8 mouse cellular contexts compared by ENCODE assay signal in genomic region chrX:85919034-85919433, GRCm38 (mm10). TPM values are rescaled to one million over a fixed set of nuclear protein-coding genes. Genes with fewer than 3 reads are reported as not detected.
DNase-seq lines count a peak whose midpoint lies in the region; ATAC-seq and TF ChIP-seq lines count a peak whose summit lies in the region.

No protein-coding gene starts in this region.

- no peak for ATAC-seq in hindbrain, embryonic 12.5 days (ENCODE audit: low FRiP score)
- ATAC-seq in erythroblast, adult 5-6 weeks (replicated peaks; ENCODE audit: low FRiP score, poor library complexity, severe bottlenecking) = peak; percentile 79
- no peak for ATAC-seq in limb, embryonic 11.5 days (ENCODE audit: insufficient number of reproducible peaks, low FRiP score, low TSS enrichment, low read depth)
- no peak for ATAC-seq in forebrain, embryonic 13.5 days

- TF ChIP-seq CTCF in spleen, adult 2 months (IDR thresholded peaks at IDR 0.05; ENCODE audit: extremely low read depth, insufficient read depth, insufficient read length, insufficient replicate concordance) = peak; percentile 15; the same call in 1 of the 2 replicates

- H3K9me3 ChIP-seq in hindbrain, embryonic 10.5 days = no peaks in the 10 kb centered on the region
- no peaks in the 10 kb centered on the region for H3K9me3 ChIP-seq in hindbrain, embryonic 12.5 days (replicated peaks)
- no peaks in the 10 kb centered on the region for H3K9me3 ChIP-seq in limb, embryonic 11.5 days (ENCODE audit: control insufficient read depth, low read length)
- no peaks in the 10 kb centered on the region for H3K9me3 ChIP-seq in forebrain, embryonic 13.5 days (replicated peaks)

- no peak for TF ChIP-seq POLR2A in spleen, adult 2 months (IDR thresholded peaks at IDR 0.05; ENCODE audit: low read depth, low read length)

- H3K36me3 ChIP-seq in hindbrain, embryonic 10.5 days = no peaks in the 10 kb centered on the region
- H3K36me3 ChIP-seq in hindbrain, embryonic 12.5 days = no peaks in the 10 kb centered on the region
- no peaks in the 10 kb centered on the region for H3K36me3 ChIP-seq in limb, embryonic 11.5 days (ENCODE audit: control insufficient read depth, insufficient read depth, low read length)
- H3K36me3 ChIP-seq in spleen, adult 2 months (ENCODE audit: control insufficient read depth, insufficient read depth, low read length) = no peaks in the 10 kb centered on the region
- H3K36me3 ChIP-seq in forebrain, embryonic 13.5 days (ENCODE audit: poor library complexity, severe bottlenecking) = no peaks in the 10 kb centered on the region

- no peaks in the 10 kb centered on the region for H3K27me3 ChIP-seq in hindbrain, embryonic 10.5 days (ENCODE audit: insufficient read depth, poor library complexity, severe bottlenecking)
- no peaks in the 10 kb centered on the region for H3K27me3 ChIP-seq in hindbrain, embryonic 12.5 days
- H3K27me3 ChIP-seq in limb, embryonic 11.5 days (ENCODE audit: control insufficient read depth, insufficient read depth, low read length) = no peaks in the 10 kb centered on the region
- H3K27me3 ChIP-seq in spleen, adult 2 months (ENCODE audit: control insufficient read depth, insufficient read depth, low read length) = no peaks in the 10 kb centered on the region
- no peaks in the 10 kb centered on the region for H3K27me3 ChIP-seq in forebrain, embryonic 13.5 days

- H3K4me2 ChIP-seq in hindbrain, embryonic 12.5 days (replicated peaks) = no peak overlapping the region
- H3K4me2 ChIP-seq in limb, embryonic 11.5 days (ENCODE audit: low read depth, severe bottlenecking) = no peak overlapping the region
- H3K4me2 ChIP-seq in forebrain, embryonic 13.5 days = no peak overlapping the region

- H3K4me3 ChIP-seq in hindbrain, embryonic 10.5 days = no peak overlapping the region
- H3K4me3 ChIP-seq in hindbrain, embryonic 12.5 days = no peak overlapping the region
- H3K4me3 ChIP-seq in limb, embryonic 11.5 days (ENCODE audit: low read depth, low read length) = no peak overlapping the region
- no peak overlapping the region for H3K4me3 ChIP-seq in spleen, adult 2 months (ENCODE audit: extremely low read depth, insufficient read depth, insufficient read length)
- H3K4me3 ChIP-seq in forebrain, embryonic 13.5 days = no peak overlapping the region

- no peak overlapping the region for H3K27ac ChIP-seq in hindbrain, embryonic 10.5 days
- no peak overlapping the region for H3K27ac ChIP-seq in hindbrain, embryonic 12.5 days
- no peak overlapping the region for H3K27ac ChIP-seq in limb, embryonic 11.5 days (replicated peaks; ENCODE audit: low read depth, low read length)
- no peak overlapping the region for H3K27ac ChIP-seq in spleen, adult 2 months (ENCODE audit: insufficient read depth, low read length)
- no peak overlapping the region for H3K27ac ChIP-seq in forebrain, embryonic 13.5 days

- no peak overlapping the region for H3K9ac ChIP-seq in hindbrain, embryonic 12.5 days
- H3K9ac ChIP-seq in limb, embryonic 11.5 days (ENCODE audit: low read length) = no peak overlapping the region
- no peak overlapping the region for H3K9ac ChIP-seq in forebrain, embryonic 13.5 days

- H3K4me1 ChIP-seq in hindbrain, embryonic 10.5 days (replicated peaks) = no peaks in the 10 kb centered on the region
- no peaks in the 10 kb centered on the region for H3K4me1 ChIP-seq in hindbrain, embryonic 12.5 days
- H3K4me1 ChIP-seq in limb, embryonic 11.5 days (ENCODE audit: control insufficient read depth, insufficient read depth, low read length) = no peaks in the 10 kb centered on the region
- H3K4me1 ChIP-seq in spleen, adult 2 months (ENCODE audit: control insufficient read depth, insufficient read depth, insufficient read length) = no peaks in the 10 kb centered on the region
- H3K4me1 ChIP-seq in forebrain, embryonic 13.5 days = no peaks in the 10 kb centered on the region

- WGBS in hindbrain, embryonic 10.5 days = 37% methylated on average over 3 of the region's 3 CpGs
- 36% methylated on average over 3 of the region's 3 CpGs for WGBS in hindbrain, embryonic 12.5 days
- 46% methylated on average over 3 of the region's 3 CpGs for WGBS in limb, embryonic 11.5 days
- WGBS in spleen, adult 2 months = 58% methylated on average over 3 of the region's 3 CpGs
- 44% methylated on average over 3 of the region's 3 CpGs for WGBS in forebrain, embryonic 13.5 days

- peak; percentile 3 for DNase-seq in hindbrain, embryonic 10.5 days (ENCODE audit: low spot score)
- peak; percentile 55 for DNase-seq in A20 (ENCODE audit: low read depth, low spot score)
- DNase-seq in Muller cell, postnatal 12 days (ENCODE audit: inconsistent ontology term) = peak; percentile 5
- peak; percentile 54 for DNase-seq in limb, embryonic 11.5 days (ENCODE audit: low spot score)
- peak; percentile 18 to 30 for DNase-seq in spleen, adult 2 months (ENCODE audit: low read depth in 1 of 2, low spot score in 2 of 2)

RNA-seq across cellular contexts. Expression of gene 5430427O19Rik, which starts 48.9 kb away (rescaled TPM):
- polyA plus RNA-seq in hindbrain, embryonic 10.5 days (2016; fragmentation: Nextera tagmentation; extraction: Ambion mirVana) = 0.05 TPM in 1 of 2 replicates, not detected in the other
- polyA plus RNA-seq in hindbrain, embryonic 12.5 days (2016; fragmentation: Nextera tagmentation; extraction: Ambion mirVana) = 0.12 TPM in 1 of 2 replicates, not detected in the other
- total RNA-seq in erythroblast, adult 5-6 weeks (2015; ENCODE audit: low replicate concordance) = 1.5 and 3.3 TPM in 2 replicates
- 0.84 and 2.7 TPM in 2 replicates for total RNA-seq in erythroblast, adult 5-6 weeks (2017; ENCODE audit: low replicate concordance)
- polyA plus RNA-seq in limb, embryonic 11.5 days (2014; fragmentation: Nextera tagmentation; extraction: Ambion mirVana) = 0.09 TPM in 1 of 2 replicates, not detected in the other
- 0.60 and 0.78 TPM in 2 replicates for polyA plus RNA-seq in spleen, adult 2 months (2012; rRNA removed)
- 0.04 TPM in 1 of 2 replicates, not detected in the other for polyA plus RNA-seq in forebrain, embryonic 13.5 days (2015; fragmentation: Nextera tagmentation; extraction: Ambion mirVana)

Comparison
In these comparisons a context has a peak if more than half of its experiments do, and no peak if none do; other contexts are left out.
1. DNase-seq: peak in every context shown above with its lines; median percentile 55 in A20; 54 in limb, embryonic 11.5 days; 24 in spleen, adult 2 months; 5 in Muller cell, postnatal 12 days; 3 in hindbrain, embryonic 10.5 days.